Mouse (Mus musculus): ENCODE data around the gene Gdf15.

Gdf15 gene

GRCm38 (mm10) chr8:70632346-70632892 is at the start of gene Gdf15:
TSS of gene Gdf15 (minus strand) at chr8:70632456.
- no peak for DNase-seq

GRCm38 (mm10) chr8:70681410-70681809 is 49.2 kb upstream of the Gdf15 start:
- DNase-seq, result no peak

GRCm38 (mm10) chr8:70680039-70680438 is 47.8 kb upstream of the Gdf15 start:
- peak; percentile 89 to 94 for DNase-seq

- DNase-seq, result no peak
Measured at GRCm38 (mm10) chr8:70679404-70679803, 47.1 kb upstream of the Gdf15 start.

GRCm38 (mm10) chr8:70678679-70679078 is 46.4 kb upstream of the Gdf15 start:
- no peak for DNase-seq

- peak; percentile 64 to 88 for DNase-seq
Measured at GRCm38 (mm10) chr8:70677451-70678080, 45.3 kb upstream of the Gdf15 start.

- DNase-seq, result no peak
Measured at GRCm38 (mm10) chr8:70675336-70675735, 43.1 kb upstream of the Gdf15 start.

- peak in 1 of 2 experiments; percentile 67 for DNase-seq
Measured at GRCm38 (mm10) chr8:70674716-70675115, 42.5 kb upstream of the Gdf15 start.

- DNase-seq, result peak in 1 of 2 experiments; percentile 38
Measured at GRCm38 (mm10) chr8:70674109-70674508, 41.9 kb upstream of the Gdf15 start.

- peak; percentile 97 to 99 for DNase-seq
Measured at GRCm38 (mm10) chr8:70673079-70673856, 41.0 kb upstream of the Gdf15 start, which contains the start of gene Lsm4. TSS of gene Lsm4 (plus strand) at chr8:70673248.

GRCm38 (mm10) chr8:70672325-70673078 is 40.2 kb upstream of the Gdf15 start:
- no peak for DNase-seq

- DNase-seq, result peak; percentile 65 to 85
Measured at GRCm38 (mm10) chr8:70671615-70672324, 39.5 kb upstream of the Gdf15 start.

GRCm38 (mm10) chr8:70667071-70667470 is 34.8 kb upstream of the Gdf15 start:
- peak; percentile 53 to 84 for DNase-seq

GRCm38 (mm10) chr8:70665599-70665998 is 33.3 kb upstream of the Gdf15 start:
- peak; percentile 79 to 95 for DNase-seq

- DNase-seq, result no peak
Measured at GRCm38 (mm10) chr8:70664631-70665030, 32.4 kb upstream of the Gdf15 start.

GRCm38 (mm10) chr8:70663691-70664090 is 31.4 kb upstream of the Gdf15 start:
- no peak for DNase-seq

- peak; percentile 66 to 84 for DNase-seq
Measured at GRCm38 (mm10) chr8:70660273-70660725, 28.0 kb upstream of the Gdf15 start, which contains the start of gene Pgpep1. TSS of gene Pgpep1 (minus strand) at chr8:70660388.

GRCm38 (mm10) chr8:70659604-70660272 is 27.5 kb upstream of the Gdf15 start:
- peak; percentile 95 to 97 for DNase-seq

GRCm38 (mm10) chr8:70658897-70659603 is 26.8 kb upstream of the Gdf15 start:
- peak; percentile 56 to 86 for DNase-seq

- peak in 1 of 2 experiments; percentile 49 for DNase-seq
Measured at GRCm38 (mm10) chr8:70657739-70658138, 25.5 kb upstream of the Gdf15 start.

- peak; percentile 47 to 57 for DNase-seq
Measured at GRCm38 (mm10) chr8:70657214-70657613, 25.0 kb upstream of the Gdf15 start.
